Comparison of ENCODE assay signal across 8 mouse cellular contexts in the genomic region with DNA sequence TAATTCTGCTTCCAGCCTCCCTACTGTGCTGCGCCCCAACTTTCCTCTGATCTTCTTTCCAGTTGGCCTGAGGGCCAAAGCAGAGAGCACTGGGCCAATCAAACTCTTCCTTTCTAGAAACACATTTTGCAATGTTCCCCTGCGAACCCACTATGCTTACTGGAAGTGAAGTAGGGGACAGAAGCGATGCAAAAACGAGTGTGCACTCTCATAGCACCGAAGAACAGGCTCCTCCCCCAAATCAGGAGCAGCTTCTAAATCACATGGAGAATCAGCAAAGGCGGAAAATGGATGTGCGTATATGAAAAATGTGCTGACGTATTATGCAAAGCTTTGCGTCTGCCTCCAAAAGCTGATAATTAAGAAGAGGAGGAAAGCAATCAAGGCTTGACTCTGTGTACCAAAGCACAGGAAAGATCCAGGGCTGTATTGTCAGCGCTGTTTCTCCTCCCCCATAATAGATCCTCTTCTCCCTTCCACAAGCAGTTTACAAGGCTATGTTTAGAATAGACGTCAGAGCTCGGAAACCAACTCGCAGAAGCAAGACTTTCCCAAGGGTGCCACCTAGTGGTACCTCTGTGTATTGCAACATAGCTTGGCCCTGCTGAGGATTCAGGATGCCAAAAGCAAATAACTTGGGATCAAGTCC. TPM values are rescaled to one million over a fixed set of nuclear protein-coding genes. Genes with fewer than 3 reads are reported as not detected.
DNase-seq lines count a peak whose midpoint lies in the region; ATAC-seq and TF ChIP-seq lines count a peak whose summit lies in the region.

No protein-coding gene starts in this region.

- no peaks in the 10 kb centered on the region for H3K9me3 ChIP-seq in embryonic facial prominence, embryonic 13.5 days
- H3K9me3 ChIP-seq in limb, embryonic 11.5 days (ENCODE audit: control insufficient read depth, low read length) = no peaks in the 10 kb centered on the region
- no peaks in the 10 kb centered on the region for H3K9me3 ChIP-seq in midbrain, embryonic 13.5 days

- H3K27ac ChIP-seq in embryonic facial prominence, embryonic 13.5 days = no peak overlapping the region
- peak overlapping the region; percentile 76 for H3K27ac ChIP-seq in heart, adult 2 months
- H3K27ac ChIP-seq in kidney, adult 2 months (ENCODE audit: insufficient read depth, low read depth, low read length) = peak overlapping the region; percentile 71; the same call in 1 of the 2 replicates
- H3K27ac ChIP-seq in limb, embryonic 11.5 days (replicated peaks; ENCODE audit: low read depth, low read length) = no peak overlapping the region
- H3K27ac ChIP-seq in midbrain, embryonic 13.5 days = no peak overlapping the region

- peak overlapping the region; percentile 41 for H3K4me3 ChIP-seq in embryonic facial prominence, embryonic 13.5 days
- peak overlapping the region; percentile 31; the same call in 1 of the 2 replicates for H3K4me3 ChIP-seq in heart, adult 2 months
- peak overlapping the region; percentile 41 for H3K4me3 ChIP-seq in kidney, adult 2 months (ENCODE audit: insufficient read depth, low read depth, low read length)
- H3K4me3 ChIP-seq in limb, embryonic 11.5 days (ENCODE audit: low read depth, low read length) = no peak overlapping the region
- H3K4me3 ChIP-seq in midbrain, embryonic 13.5 days (replicated peaks) = peak overlapping the region; percentile 28

- intact Hi-C loops in heart, adult 2 months (cut with DNase I) = loop anchor here (1.0 to 5.0 kb wide), 2 partner anchors 96 to 822 kb away; no protein-coding TSS in a partner anchor

- peaks cover 20% of the 10 kb centered on the region for H3K27me3 ChIP-seq in embryonic facial prominence, embryonic 13.5 days
- no peaks in the 10 kb centered on the region for H3K27me3 ChIP-seq in heart, adult 2 months (ENCODE audit: control insufficient read depth, insufficient read depth, low read length)
- H3K27me3 ChIP-seq in kidney, adult 2 months (replicated peaks; ENCODE audit: control insufficient read depth, insufficient read depth, low read length) = no peaks in the 10 kb centered on the region
- H3K27me3 ChIP-seq in limb, embryonic 11.5 days (ENCODE audit: control insufficient read depth, insufficient read depth, low read length) = no peaks in the 10 kb centered on the region
- H3K27me3 ChIP-seq in midbrain, embryonic 13.5 days = no peaks in the 10 kb centered on the region

- TF ChIP-seq EP300 in heart, adult 2 months (IDR thresholded peaks at IDR 0.05; ENCODE audit: insufficient read depth, low read depth, low read length) = no peak

- H3K79me2 ChIP-seq in heart, adult 2 months (replicated peaks; ENCODE audit: control insufficient read depth, insufficient read depth, low read length) = no peaks in the 10 kb centered on the region

- 0 out of 2 replicates have a peak, but pooled peaks have one; percentile 21 for TF ChIP-seq POLR2A in heart, adult 2 months (IDR thresholded peaks at IDR 0.05; ENCODE audit: insufficient read depth, low read depth, low read length)
- TF ChIP-seq POLR2A in kidney, adult 2 months (IDR thresholded peaks at IDR 0.05; ENCODE audit: low read depth, low read length) = no peak

- TF ChIP-seq CTCF in heart, adult 2 months (IDR thresholded peaks at IDR 0.05) = no peak; the same call in 1 of the 2 replicates
- TF ChIP-seq CTCF in kidney, adult 2 months (conservative IDR thresholded peaks at IDR 0.05; ENCODE audit: insufficient read depth, insufficient read length, low read depth, low read length) = peak; percentile 75

- WGBS in embryonic facial prominence, embryonic 13.5 days = 32% methylated on average over 13 of the region's 13 CpGs
- WGBS in heart, adult 2 months = 27% methylated on average over 13 of the region's 13 CpGs
- 21% methylated on average over 13 of the region's 13 CpGs for WGBS in kidney, adult 2 months
- 45% methylated on average over 13 of the region's 13 CpGs for WGBS in limb, embryonic 11.5 days
- 42% methylated on average over 13 of the region's 13 CpGs for WGBS in midbrain, embryonic 13.5 days

- no peaks in the 10 kb centered on the region for H3K4me1 ChIP-seq in embryonic facial prominence, embryonic 13.5 days
- H3K4me1 ChIP-seq in heart, adult 2 months (ENCODE audit: control insufficient read depth, insufficient read depth, low read length) = no peaks in the 10 kb centered on the region
- no peaks in the 10 kb centered on the region for H3K4me1 ChIP-seq in kidney, adult 2 months (ENCODE audit: control insufficient read depth, insufficient read depth, low read length)
- H3K4me1 ChIP-seq in limb, embryonic 11.5 days (ENCODE audit: control insufficient read depth, insufficient read depth, low read length) = no peaks in the 10 kb centered on the region
- no peaks in the 10 kb centered on the region for H3K4me1 ChIP-seq in midbrain, embryonic 13.5 days (replicated peaks)

- DNase-seq in 3134 (ENCODE audit: extremely low read depth, insufficient read length, low spot score) = peak; percentile 56
- DNase-seq in adrenal gland, postnatal 36 days = peak; percentile 73 to 74
- peak; percentile 71 to 75 for DNase-seq in heart, adult 2 months
- peak; percentile 84 for DNase-seq in kidney, adult 2 months
- DNase-seq in limb, embryonic 11.5 days (ENCODE audit: low spot score) = peak; percentile 85
- peak; percentile 55 for DNase-seq in spleen, adult 12 weeks (ENCODE audit: low spot score)

- peak overlapping the region; percentile 58; the same call in 1 of the 2 replicates for H3K9ac ChIP-seq in embryonic facial prominence, embryonic 13.5 days
- peak overlapping the region; percentile 68 for H3K9ac ChIP-seq in heart, adult 2 months (ENCODE audit: low read depth, low read length)
- H3K9ac ChIP-seq in limb, embryonic 11.5 days (ENCODE audit: low read length) = no peak overlapping the region
- no peak overlapping the region for H3K9ac ChIP-seq in midbrain, embryonic 13.5 days (replicated peaks)

- H3K4me2 ChIP-seq in embryonic facial prominence, embryonic 13.5 days = peak overlapping the region; percentile 54
- peak overlapping the region; percentile 22; the same call in 1 of the 2 replicates for H3K4me2 ChIP-seq in limb, embryonic 11.5 days (ENCODE audit: low read depth, severe bottlenecking)
- peak overlapping the region; percentile 44 for H3K4me2 ChIP-seq in midbrain, embryonic 13.5 days (replicated peaks)

- no peaks in the 10 kb centered on the region for H3K36me3 ChIP-seq in embryonic facial prominence, embryonic 13.5 days
- H3K36me3 ChIP-seq in heart, adult 2 months (ENCODE audit: control insufficient read depth, insufficient read depth, low read length) = no peaks in the 10 kb centered on the region
- no peaks in the 10 kb centered on the region for H3K36me3 ChIP-seq in kidney, adult 2 months (ENCODE audit: control insufficient read depth, insufficient read depth, low read length)
- H3K36me3 ChIP-seq in limb, embryonic 11.5 days (ENCODE audit: control insufficient read depth, insufficient read depth, low read length) = no peaks in the 10 kb centered on the region
- no peaks in the 10 kb centered on the region for H3K36me3 ChIP-seq in midbrain, embryonic 13.5 days

- no peak for ATAC-seq in embryonic facial prominence, embryonic 13.5 days (ENCODE audit: insufficient number of reproducible peaks, insufficient read depth, low FRiP score, low TSS enrichment, low read depth)
- no peak for ATAC-seq in limb, embryonic 11.5 days (ENCODE audit: insufficient number of reproducible peaks, low FRiP score, low TSS enrichment, low read depth)
- ATAC-seq in midbrain, embryonic 13.5 days = peak; percentile 83

RNA-seq across cellular contexts. Expression of a gene that starts 57.5 kb away (rescaled TPM):
- 10 to 100 TPM; 13.0 to 19.3 TPM for total RNA-seq in adrenal gland, postnatal 36 days (2021)
- polyA plus RNA-seq in embryonic facial prominence, embryonic 13.5 days (2015; fragmentation: Nextera tagmentation; extraction: Ambion mirVana) = 58.8 and 63.3 TPM in 2 replicates
- 1 to 10 TPM; 2.6 to 3.0 TPM for total RNA-seq in heart, adult 2 months (2021)
- polyA plus RNA-seq in heart, adult 2 months (2012; rRNA removed) = 3.2 and 5.4 TPM in 2 replicates
- polyA plus RNA-seq in kidney, adult 2 months (2012; rRNA removed) = 25.1 and 25.2 TPM in 2 replicates
- 86.2 and 87.3 TPM in 2 replicates for polyA plus RNA-seq in limb, embryonic 11.5 days (2014; fragmentation: Nextera tagmentation; extraction: Ambion mirVana)
- polyA plus RNA-seq in midbrain, embryonic 13.5 days (2015; fragmentation: Nextera tagmentation; extraction: Ambion mirVana) = 23.5 and 29.0 TPM in 2 replicates

Comparison
In these comparisons a context has a peak if more than half of its experiments do, and no peak if none do; other contexts are left out.
1. H3K27ac ChIP-seq: peak in heart, adult 2 months (single experiment) and kidney, adult 2 months (single experiment); none in embryonic facial prominence, embryonic 13.5 days (single experiment), limb, embryonic 11.5 days (single experiment) and midbrain, embryonic 13.5 days (single experiment).
2. H3K9ac ChIP-seq: peak in embryonic facial prominence, embryonic 13.5 days (single experiment) and heart, adult 2 months (single experiment); none in limb, embryonic 11.5 days (single experiment) and midbrain, embryonic 13.5 days (single experiment).
3. Peak in every context shown above with its lines, with median percentiles within 50 percentile points of each other: DNase-seq and H3K4me2 ChIP-seq.